Mouse (Mus musculus) lung, embryonic 14.5 days (tissue): ENCODE data around the gene Bcl2l14. TPM values are rescaled to one million over a fixed set of nuclear protein-coding genes. Genes with fewer than 3 reads are reported as not detected.

Source experiments
- ATAC-seq: fragments of 200-750 bp; cut with Nextera tagmentation; 2 replicates; pipeline ENCODE4 v1.8.0; 2017; ENCODE audit warnings: mild to moderate bottlenecking, moderate TSS enrichment, moderate library complexity; ENCODE audit not compliant: insufficient read depth
- DNase-seq: peaks from one replicate; pipeline ENCODE4 v3.0.0-alpha.2; 2015
- H3K27ac ChIP-seq: fragments of 300-500 bp; sonication (generic); 2 replicates; pipeline ENCODE4 v1.5.1; 2014; ENCODE audit warnings: low read depth, mild to moderate bottlenecking, moderate library complexity
- H3K27me3 ChIP-seq: fragments of 300-500 bp; sonication (generic); 2 replicates; pipeline ENCODE4 v1.6.1; 2014; ENCODE audit warnings: low read length, control low read depth; ENCODE audit not compliant: insufficient read depth
- H3K36me3 ChIP-seq: fragments of 300-500 bp; sonication (generic); 2 replicates; pipeline ENCODE4 v1.6.1; 2014; ENCODE audit warnings: control low read depth; ENCODE audit not compliant: insufficient read depth
- H3K4me1 ChIP-seq: fragments of 300-500 bp; sonication (generic); 2 replicates; pipeline ENCODE4 v1.6.1; 2014; ENCODE audit warnings: antibody characterized with exemption, control low read depth; ENCODE audit not compliant: insufficient read depth
- H3K4me2 ChIP-seq: fragments of 300-500 bp; sonication (generic); 2 replicates; pipeline ENCODE4 v1.6.1; 2014; ENCODE audit warnings: mild to moderate bottlenecking
- H3K4me3 ChIP-seq: fragments of 300-500 bp; sonication (generic); 2 replicates; pipeline ENCODE4 v1.5.1; 2014; ENCODE audit warnings: low read depth, low read length
- H3K9ac ChIP-seq: fragments of 300-500 bp; sonication (generic); 2 replicates; pipeline ENCODE4 v1.6.1; 2014
- H3K9me3 ChIP-seq: fragments of 300-500 bp; sonication (generic); 2 replicates; pipeline ENCODE4 v1.6.1; 2016; ENCODE audit warnings: low read depth, low read length, control low read depth
- CTCF ChIP-seq: IDR thresholded peaks from 2 replicates; pipeline ENCODE4 v1.5.1; 2016; ENCODE audit warnings: antibody characterized with exemption, low read depth
- WGBS: fragments of 180-500 bp; shearing (Covaris S2); extraction: QIAGEN DNeasy Blood & Tissue Kit; methylation state at CpG from one replicate; pipeline ENCODE4 v1.1.7; 2014; 5-methylcytosine and 5-hydroxymethylcytosine counted together
- polyA plus RNA-seq: library from polyadenylated mRNA; unstranded; fragments of >200 nt; fragmentation: Nextera tagmentation; extraction: Ambion mirVana; gene quantifications from 2 replicates; pipeline ENCODE4 v1.2.1, GENCODE M21; 2014

Gene Bcl2l14
- polyA plus RNA-seq, 1 experiment from 2014 or later: 2.8 TPM

DNA sequence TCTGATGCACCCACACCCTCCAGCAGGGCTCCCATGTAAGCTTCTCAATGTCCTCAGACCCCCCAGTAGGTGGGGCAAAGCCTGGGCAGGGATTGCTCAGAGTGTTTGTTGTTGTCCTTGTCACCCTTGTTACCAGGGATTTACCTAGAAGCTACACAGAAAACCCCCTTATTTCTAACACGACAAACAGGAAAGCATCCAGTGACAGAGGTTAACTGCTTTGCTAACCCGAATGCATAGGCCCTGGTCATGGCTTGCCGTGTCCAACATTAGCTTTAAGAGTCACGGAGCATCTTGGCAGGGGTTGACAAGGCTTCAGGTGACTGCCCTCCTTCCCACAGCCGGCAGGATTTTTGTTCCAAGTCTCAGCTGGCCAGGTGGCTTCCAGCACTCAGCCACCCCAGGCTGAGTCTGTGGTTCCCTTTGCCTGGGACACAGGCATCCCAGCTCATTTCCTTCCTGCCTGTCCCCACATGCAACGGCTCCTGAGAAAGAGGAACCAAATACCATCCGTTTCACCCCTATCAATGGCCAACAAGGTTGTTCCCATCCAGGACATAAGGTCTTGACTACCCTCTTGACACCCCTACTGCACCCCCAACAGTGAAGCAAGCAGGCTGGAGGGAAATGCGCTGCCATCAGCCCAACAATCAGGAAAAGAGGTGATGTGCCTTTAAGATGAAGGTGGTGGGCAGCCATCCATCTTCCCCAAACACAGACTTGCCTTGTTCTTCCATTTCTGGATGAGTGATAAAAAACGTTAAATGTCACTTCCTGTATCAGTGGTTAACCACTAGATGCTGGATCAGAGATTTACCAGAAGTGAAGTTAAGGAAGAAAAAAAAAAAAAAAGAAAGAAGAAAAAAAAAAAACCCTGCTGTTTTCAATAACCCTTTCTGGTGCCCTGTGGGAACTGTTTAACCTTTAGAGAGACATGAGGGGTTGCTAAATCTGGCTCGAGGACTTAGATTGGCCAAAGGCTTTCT is 29.5 kb upstream of the Bcl2l14 start:
- H3K36me3 ChIP-seq: no peaks in the 10 kb centered on the region
- no peak overlapping the region for H3K9ac ChIP-seq
- no peak overlapping the region for H3K4me2 ChIP-seq
- TF ChIP-seq CTCF: no peak
- 48% methylated on average over 10 of the region's 10 CpGs for WGBS
- H3K27me3 ChIP-seq: no peaks in the 10 kb centered on the region
- H3K9me3 ChIP-seq: no peaks in the 10 kb centered on the region
- H3K4me3 ChIP-seq: no peak overlapping the region
- H3K4me1 ChIP-seq: no peaks in the 10 kb centered on the region
- DNase-seq: no peak
- H3K27ac ChIP-seq: no peak overlapping the region
- ATAC-seq: no peak

GRCm38 (mm10) chr6:134367366-134368281 is 28.5 kb upstream of the Bcl2l14 start:
- H3K4me3 ChIP-seq: no peak overlapping the region
- no peaks in the 10 kb centered on the region for H3K27me3 ChIP-seq
- H3K36me3 ChIP-seq: no peaks in the 10 kb centered on the region
- H3K9me3 ChIP-seq: no peaks in the 10 kb centered on the region
- peak overlapping the region; percentile 54; the same call in 1 of the 2 replicates for H3K27ac ChIP-seq
- peak; percentile 28 for DNase-seq
- ATAC-seq: no peak
- H3K9ac ChIP-seq: no peak overlapping the region
- no peak overlapping the region for H3K4me2 ChIP-seq
- no peak for TF ChIP-seq CTCF
- no peaks in the 10 kb centered on the region for H3K4me1 ChIP-seq
- WGBS: 62% methylated on average over 12 of the region's 12 CpGs

DNA sequence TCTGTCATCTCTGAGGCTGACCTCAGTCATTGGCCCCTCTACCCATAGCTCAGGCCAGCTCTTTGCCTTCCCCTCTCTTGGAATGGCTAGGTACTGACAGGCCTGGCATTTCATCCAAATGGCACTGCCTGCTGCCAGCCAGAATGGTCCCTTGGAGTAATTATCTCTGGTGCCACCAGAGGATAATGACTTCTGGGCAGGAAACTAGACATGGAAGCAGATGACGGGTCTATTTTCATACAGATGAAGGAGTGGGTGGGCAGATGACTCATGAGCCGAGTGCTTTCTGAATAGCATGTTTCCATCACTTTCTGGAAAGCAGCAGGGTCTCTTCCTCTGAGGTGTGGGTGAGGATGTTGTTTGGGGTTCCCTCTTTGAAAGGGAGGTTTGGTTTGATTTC is 23.2 kb upstream of the Bcl2l14 start:
- Histone ChIP-seq H3K36me3 (no peaks in the 10 kb centered on the region), H3K27me3 (no peaks in the 10 kb centered on the region), H3K27ac (no peak overlapping the region), H3K4me3 (no peak overlapping the region), H3K4me1 (no peaks in the 10 kb centered on the region), H3K9me3 (no peaks in the 10 kb centered on the region), H3K4me2 (no peak overlapping the region), H3K9ac (no peak overlapping the region)
- 49% methylated on average over 2 of the region's 2 CpGs for WGBS
- no peak for ATAC-seq
- TF ChIP-seq CTCF: no peak
- no peak for DNase-seq

- ATAC-seq (no peak), DNase-seq (peak; percentile 23)
- WGBS: 70% methylated on average over 5 of the region's 5 CpGs
- Histone ChIP-seq H3K4me3 (no peak overlapping the region), H3K9ac (no peak overlapping the region), H3K9me3 (no peaks in the 10 kb centered on the region), H3K4me1 (no peaks in the 10 kb centered on the region), H3K36me3 (no peaks in the 10 kb centered on the region), H3K4me2 (no peak overlapping the region), H3K27me3 (no peaks in the 10 kb centered on the region), H3K27ac (no peak overlapping the region)
- TF ChIP-seq CTCF: no peak
Measured at GRCm38 (mm10) chr6:134377201-134377600, 18.9 kb upstream of the Bcl2l14 start.

- no peaks in the 10 kb centered on the region for H3K4me1 ChIP-seq
- 59% methylated on average over 3 of the region's 3 CpGs for WGBS
- no peaks in the 10 kb centered on the region for H3K9me3 ChIP-seq
- no peak overlapping the region for H3K27ac ChIP-seq
- no peak overlapping the region for H3K9ac ChIP-seq
- no peaks in the 10 kb centered on the region for H3K27me3 ChIP-seq
- no peak overlapping the region for H3K4me2 ChIP-seq
- TF ChIP-seq CTCF: no peak
- no peak for DNase-seq
- no peak for ATAC-seq
- H3K36me3 ChIP-seq: no peaks in the 10 kb centered on the region
- no peak overlapping the region for H3K4me3 ChIP-seq
Measured at GRCm38 (mm10) chr6:134377856-134378255, 18.3 kb upstream of the Bcl2l14 start.

GRCm38 (mm10) chr6:134381462-134381861 is 14.7 kb upstream of the Bcl2l14 start:
- 60% methylated on average over 6 of the region's 6 CpGs for WGBS
- Histone ChIP-seq H3K4me1 (no peaks in the 10 kb centered on the region), H3K4me2 (no peak overlapping the region), H3K27me3 (no peaks in the 10 kb centered on the region), H3K9ac (no peak overlapping the region), H3K4me3 (no peak overlapping the region), H3K9me3 (no peaks in the 10 kb centered on the region), H3K36me3 (no peaks in the 10 kb centered on the region), H3K27ac (no peak overlapping the region)
- DNase-seq (no peak), ATAC-seq (no peak)
- no peak for TF ChIP-seq CTCF

- 79% methylated on average over 6 of the region's 6 CpGs for whole genome bisulfite sequencing
- Histone ChIP-seq H3K27ac (no peak overlapping the region), H3K36me3 (no peaks in the 10 kb centered on the region), H3K4me1 (no peaks in the 10 kb centered on the region), H3K27me3 (no peaks in the 10 kb centered on the region), H3K9me3 (no peaks in the 10 kb centered on the region), H3K9ac (no peak overlapping the region), H3K4me2 (no peak overlapping the region), H3K4me3 (no peak overlapping the region)
- no peak for DNase-seq
- no peak for ATAC-seq
- no peak for TF ChIP-seq CTCF
Measured at GRCm38 (mm10) chr6:134385931-134386330, 10.2 kb upstream of the Bcl2l14 start.
